Mouse (Mus musculus): ENCODE measurements around the gene Plekhh3. TPM values are rescaled to one million over a fixed set of nuclear protein-coding genes. Genes with fewer than 3 reads are reported as not detected.

The Plekhh3 gene
- total RNA-seq, 1 experiment = 3.4 TPM

GRCm38 (mm10) chr11:101211970-101212369, 40.8 kb upstream of the Plekhh3 start:
- peaks cover 18% of the 10 kb centered on the region; the same call in 1 of the 2 replicates for H3K36me3 ChIP-seq (ENCODE audit: control insufficient read depth, insufficient read depth, low read length, poor library complexity, severe bottlenecking)
- in situ Hi-C loops (cut with MboI; ENCODE audit: low sequenced_read_pairs in 2 of 2, unreplicated experiment in 2 of 2) = no loop called here
- no peaks in the 10 kb centered on the region for H3K4me1 ChIP-seq (ENCODE audit: control insufficient read depth in 2 of 2, insufficient read depth in 2 of 2, low read length in 2 of 2, poor library complexity in 1 of 2)
- DNase-seq (ENCODE audit: low read depth, low spot score) = peak; percentile 70
- no peak overlapping the region for H3K9ac ChIP-seq (ENCODE audit: insufficient read depth, low read depth, low read length, poor library complexity, severe bottlenecking)
- no peak for TF ChIP-seq CHD2 (IDR thresholded peaks at IDR 0.05; ENCODE audit: low read depth, low read length)
- TF ChIP-seq ZC3H11A (IDR thresholded peaks at IDR 0.05; ENCODE audit: borderline replicate concordance, low read depth, low read length) = no peak; the same call in 1 of the 2 replicates
- no peak for TF ChIP-seq MAFK (IDR thresholded peaks at IDR 0.05; ENCODE audit: insufficient read depth, low read depth, low read length)
- no peak for TF ChIP-seq ZNF384 (IDR thresholded peaks at IDR 0.05; ENCODE audit: low read depth, low read length)
- TF ChIP-seq HCFC1 (IDR thresholded peaks at IDR 0.05; ENCODE audit: borderline replicate concordance, insufficient read depth, low read length) = no peak
- H3K9me3 ChIP-seq (ENCODE audit: control insufficient read depth, insufficient read depth, low read depth, low read length) = no peaks in the 10 kb centered on the region
- no peak overlapping the region for H3K4me3 ChIP-seq (ENCODE audit: insufficient read depth in 1 of 2, low read depth in 1 of 2, low read length in 2 of 2, poor library complexity in 1 of 2, severe bottlenecking in 1 of 2)
- H3K27ac ChIP-seq (ENCODE audit: insufficient read depth, low read depth, low read length, poor library complexity, severe bottlenecking) = no peak overlapping the region

- TF ChIP-seq ZC3H11A (IDR thresholded peaks at IDR 0.05; ENCODE audit: borderline replicate concordance, low read depth, low read length) (no peak), MAFK (IDR thresholded peaks at IDR 0.05; ENCODE audit: insufficient read depth, low read depth, low read length) (no peak), ZNF384 (IDR thresholded peaks at IDR 0.05; ENCODE audit: low read depth, low read length) (no peak), HCFC1 (IDR thresholded peaks at IDR 0.05; ENCODE audit: borderline replicate concordance, insufficient read depth, low read length) (no peak), CHD2 (IDR thresholded peaks at IDR 0.05; ENCODE audit: low read depth, low read length) (no peak)
- H3K36me3 ChIP-seq (ENCODE audit: control insufficient read depth, insufficient read depth, low read length, poor library complexity, severe bottlenecking) = peaks cover 21% of the 10 kb centered on the region
- no peak overlapping the region for H3K4me3 ChIP-seq (ENCODE audit: insufficient read depth in 1 of 2, low read depth in 1 of 2, low read length in 2 of 2, poor library complexity in 1 of 2, severe bottlenecking in 1 of 2)
- no peak overlapping the region for H3K27ac ChIP-seq (ENCODE audit: insufficient read depth, low read depth, low read length, poor library complexity, severe bottlenecking)
- H3K9ac ChIP-seq (ENCODE audit: insufficient read depth, low read depth, low read length, poor library complexity, severe bottlenecking) = no peak overlapping the region
- peak; percentile 54 for DNase-seq (ENCODE audit: low read depth, low spot score)
- in situ Hi-C loops (cut with MboI; ENCODE audit: low sequenced_read_pairs in 2 of 2, unreplicated experiment in 2 of 2) = no loop called here
- no peaks in the 10 kb centered on the region for H3K9me3 ChIP-seq (ENCODE audit: control insufficient read depth, insufficient read depth, low read depth, low read length)
- H3K4me1 ChIP-seq (ENCODE audit: control insufficient read depth in 2 of 2, insufficient read depth in 2 of 2, low read length in 2 of 2, poor library complexity in 1 of 2) = no peaks in the 10 kb centered on the region
Observed at GRCm38 (mm10) chr11:101200986-101201385, 29.8 kb upstream of the Plekhh3 start.

GRCm38 (mm10) chr11:101199555-101199954, 28.4 kb upstream of the Plekhh3 start:
- H3K36me3 ChIP-seq (ENCODE audit: control insufficient read depth, insufficient read depth, low read length, poor library complexity, severe bottlenecking) = peaks cover 22% of the 10 kb centered on the region
- in situ Hi-C loops (cut with MboI; ENCODE audit: low sequenced_read_pairs in 2 of 2, unreplicated experiment in 2 of 2) = no loop called here
- no peak overlapping the region for H3K9ac ChIP-seq (ENCODE audit: insufficient read depth, low read depth, low read length, poor library complexity, severe bottlenecking)
- no peak for DNase-seq (ENCODE audit: low read depth, low spot score)
- no peaks in the 10 kb centered on the region for H3K4me1 ChIP-seq (ENCODE audit: control insufficient read depth in 2 of 2, insufficient read depth in 2 of 2, low read length in 2 of 2, poor library complexity in 1 of 2)
- H3K27ac ChIP-seq (ENCODE audit: insufficient read depth, low read depth, low read length, poor library complexity, severe bottlenecking) = no peak overlapping the region
- H3K9me3 ChIP-seq (ENCODE audit: control insufficient read depth, insufficient read depth, low read depth, low read length) = no peaks in the 10 kb centered on the region
- no peak for TF ChIP-seq HCFC1 (IDR thresholded peaks at IDR 0.05; ENCODE audit: borderline replicate concordance, insufficient read depth, low read length)
- TF ChIP-seq ZC3H11A (IDR thresholded peaks at IDR 0.05; ENCODE audit: borderline replicate concordance, low read depth, low read length) = no peak
- no peak for TF ChIP-seq MAFK (IDR thresholded peaks at IDR 0.05; ENCODE audit: insufficient read depth, low read depth, low read length)
- TF ChIP-seq ZNF384 (IDR thresholded peaks at IDR 0.05; ENCODE audit: low read depth, low read length) = no peak
- TF ChIP-seq CHD2 (IDR thresholded peaks at IDR 0.05; ENCODE audit: low read depth, low read length) = no peak
- H3K4me3 ChIP-seq (ENCODE audit: insufficient read depth in 1 of 2, low read depth in 1 of 2, low read length in 2 of 2, poor library complexity in 1 of 2, severe bottlenecking in 1 of 2) = no peak overlapping the region

- in situ Hi-C loops (cut with MboI; ENCODE audit: low sequenced_read_pairs in 2 of 2, unreplicated experiment in 2 of 2) = no loop called here
- no peak for DNase-seq (ENCODE audit: low read depth, low spot score)
- Histone ChIP-seq H3K9ac (ENCODE audit: insufficient read depth, low read depth, low read length, poor library complexity, severe bottlenecking) (no peak overlapping the region), H3K9me3 (ENCODE audit: control insufficient read depth, insufficient read depth, low read depth, low read length) (no peaks in the 10 kb centered on the region), H3K4me1 (ENCODE audit: control insufficient read depth in 2 of 2, insufficient read depth in 2 of 2, low read length in 2 of 2, poor library complexity in 1 of 2) (peaks cover 0 to 5% of the 10 kb centered on the region in 2 experiments; a peak in 2 of 4 replicates), H3K4me3 (ENCODE audit: insufficient read depth in 1 of 2, low read depth in 1 of 2, low read length in 2 of 2, poor library complexity in 1 of 2, severe bottlenecking in 1 of 2) (no peak overlapping the region), H3K36me3 (ENCODE audit: control insufficient read depth, insufficient read depth, low read length, poor library complexity, severe bottlenecking) (peaks cover 24% of the 10 kb centered on the region), H3K27ac (ENCODE audit: insufficient read depth, low read depth, low read length, poor library complexity, severe bottlenecking) (no peak overlapping the region)
- TF ChIP-seq ZC3H11A (IDR thresholded peaks at IDR 0.05; ENCODE audit: borderline replicate concordance, low read depth, low read length) (no peak), HCFC1 (IDR thresholded peaks at IDR 0.05; ENCODE audit: borderline replicate concordance, insufficient read depth, low read length) (no peak), ZNF384 (IDR thresholded peaks at IDR 0.05; ENCODE audit: low read depth, low read length) (no peak), MAFK (IDR thresholded peaks at IDR 0.05; ENCODE audit: insufficient read depth, low read depth, low read length) (no peak), CHD2 (IDR thresholded peaks at IDR 0.05; ENCODE audit: low read depth, low read length) (no peak)
Observed at GRCm38 (mm10) chr11:101196175-101196574, 25.0 kb upstream of the Plekhh3 start.

- no peak for DNase-seq (ENCODE audit: low read depth, low spot score)
- in situ Hi-C loops (cut with MboI; ENCODE audit: low sequenced_read_pairs in 2 of 2, unreplicated experiment in 2 of 2) = no loop called here
- peaks cover 23% of the 10 kb centered on the region for H3K36me3 ChIP-seq (ENCODE audit: control insufficient read depth, insufficient read depth, low read length, poor library complexity, severe bottlenecking)
- peaks cover 0 to 10% of the 10 kb centered on the region in 2 experiments; a peak in 2 of 4 replicates for H3K4me1 ChIP-seq (ENCODE audit: control insufficient read depth in 2 of 2, insufficient read depth in 2 of 2, low read length in 2 of 2, poor library complexity in 1 of 2)
- no peak overlapping the region for H3K9ac ChIP-seq (ENCODE audit: insufficient read depth, low read depth, low read length, poor library complexity, severe bottlenecking)
- H3K27ac ChIP-seq (ENCODE audit: insufficient read depth, low read depth, low read length, poor library complexity, severe bottlenecking) = no peak overlapping the region
- H3K9me3 ChIP-seq (ENCODE audit: control insufficient read depth, insufficient read depth, low read depth, low read length) = no peaks in the 10 kb centered on the region
- H3K4me3 ChIP-seq (ENCODE audit: insufficient read depth in 1 of 2, low read depth in 1 of 2, low read length in 2 of 2, poor library complexity in 1 of 2, severe bottlenecking in 1 of 2) = no peak overlapping the region
- TF ChIP-seq ZC3H11A (IDR thresholded peaks at IDR 0.05; ENCODE audit: borderline replicate concordance, low read depth, low read length) = no peak
Observed at GRCm38 (mm10) chr11:101195571-101195970, 24.4 kb upstream of the Plekhh3 start.

Measured in ES-E14 (cell line).